Mouse (Mus musculus) hindbrain, embryonic 10.5 days (tissue): Measurements from ENCODE around the gene Vmn2r80. TPM values are rescaled to one million over a fixed set of nuclear protein-coding genes. Genes with fewer than 3 reads are reported as not detected.

Experiments
- polyA plus RNA-seq: library from polyadenylated mRNA; unstranded; fragments of >200 nt; fragmentation: Nextera tagmentation; extraction: Ambion mirVana; gene quantifications from 2 replicates; pipeline ENCODE4 v1.2.1, GENCODE M21; 2016

Gene Vmn2r80
- polyA plus RNA-seq, 1 experiment from 2014 or later, result not detected

Other genes starting within 250 kb of the Vmn2r80 start
- gene Olfr1354, start 235.6 kb upstream of the Vmn2r80 start, polyA plus RNA-seq, result not detected in 2 replicates
- not detected in 2 replicates for gene Olfr8, start 198.1 kb upstream of the Vmn2r80 start, polyA plus RNA-seq
- gene Olfr1353, start 185.5 kb upstream of the Vmn2r80 start, polyA plus RNA-seq, result not detected in 2 replicates
- gene Olfr1352, start 167.7 kb upstream of the Vmn2r80 start, polyA plus RNA-seq, result not detected in 2 replicates
- gene Olfr1351, start 136.3 kb upstream of the Vmn2r80 start, polyA plus RNA-seq, result not detected in 2 replicates
- 0.15 TPM in 1 of 2 replicates, not detected in the other for gene Olfr57, start 120.0 kb upstream of the Vmn2r80 start, polyA plus RNA-seq
- 31.4 and 32.0 TPM in 2 replicates for gene 2610008E11Rik, start 51.2 kb upstream of the Vmn2r80 start, polyA plus RNA-seq
- not detected in 2 replicates for gene Vmn2r81, start 98.9 kb downstream of the Vmn2r80 start, polyA plus RNA-seq
- not detected in 2 replicates for gene Vmn2r82, start 207.8 kb downstream of the Vmn2r80 start, polyA plus RNA-seq